Mouse (Mus musculus): Measurements from ENCODE around the gene Rps3a1.
A peak's percentile ranks its signal among the peaks of the same experiment; 100 is the strongest.

GRCm38 (mm10) chr3:86116951-86117350, 25.6 kb downstream of the Rps3a1 start:
- TF ChIP-seq CTCF (IDR thresholded peaks at IDR 0.05; ENCODE audit: low read depth) (peak; percentile 68), EP300 (IDR thresholded peaks at IDR 0.05; ENCODE audit: low read depth) (no peak)

All from liver, embryonic 14.5 days (tissue).